Mouse (Mus musculus): Measurements from ENCODE around the gene Arhgap21. TPM values are rescaled to one million over a fixed set of nuclear protein-coding genes. Genes with fewer than 3 reads are reported as not detected.

The Arhgap21 gene
- polyA plus RNA-seq, 1 experiment from 2014 or later: 11.1 TPM

GRCm38 (mm10) chr2:20945596-20945995 is 23.1 kb downstream of the Arhgap21 start:
- 91% methylated on average over 5 of the region's 5 CpGs for WGBS
- no peak overlapping the region for H3K4me3 ChIP-seq (ENCODE audit: low read length)
- no peak overlapping the region for H3K27ac ChIP-seq (ENCODE audit: low read length)
- ATAC-seq (ENCODE audit: low read depth): no peak
- no peak overlapping the region for H3K4me2 ChIP-seq (ENCODE audit: low read depth, low read length)
- no peak overlapping the region for H3K9ac ChIP-seq (ENCODE audit: low read length)
- no peaks in the 10 kb centered on the region for H3K27me3 ChIP-seq (ENCODE audit: control insufficient read depth, insufficient read depth, low read depth, low read length)
- peaks cover 26% of the 10 kb centered on the region for H3K4me1 ChIP-seq (replicated peaks; ENCODE audit: control insufficient read depth, insufficient read depth, low read length)
- no peaks in the 10 kb centered on the region for H3K9me3 ChIP-seq (ENCODE audit: control insufficient read depth, low read length)
- H3K36me3 ChIP-seq (ENCODE audit: control insufficient read depth, insufficient read depth, low read length): no peaks in the 10 kb centered on the region

GRCm38 (mm10) chr2:20943730-20944454 is 24.8 kb downstream of the Arhgap21 start:
- no peak overlapping the region for H3K9ac ChIP-seq (ENCODE audit: low read length)
- H3K4me1 ChIP-seq (replicated peaks; ENCODE audit: control insufficient read depth, insufficient read depth, low read length): peaks cover 35% of the 10 kb centered on the region
- no peaks in the 10 kb centered on the region for H3K9me3 ChIP-seq (ENCODE audit: control insufficient read depth, low read length)
- no peak overlapping the region for H3K27ac ChIP-seq (ENCODE audit: low read length)
- H3K36me3 ChIP-seq (ENCODE audit: control insufficient read depth, insufficient read depth, low read length): no peaks in the 10 kb centered on the region
- H3K27me3 ChIP-seq (ENCODE audit: control insufficient read depth, insufficient read depth, low read depth, low read length): no peaks in the 10 kb centered on the region
- WGBS: 39% methylated on average over 7 of the region's 7 CpGs
- ATAC-seq (ENCODE audit: low read depth): no peak
- H3K4me3 ChIP-seq (ENCODE audit: low read length): no peak overlapping the region
- no peak overlapping the region for H3K4me2 ChIP-seq (ENCODE audit: low read depth, low read length)

- H3K27ac ChIP-seq (ENCODE audit: low read length): no peak overlapping the region
- no peaks in the 10 kb centered on the region for H3K36me3 ChIP-seq (ENCODE audit: control insufficient read depth, insufficient read depth, low read length)
- no peak overlapping the region for H3K4me2 ChIP-seq (ENCODE audit: low read depth, low read length)
- H3K9me3 ChIP-seq (ENCODE audit: control insufficient read depth, low read length): no peaks in the 10 kb centered on the region
- peaks cover 35% of the 10 kb centered on the region for H3K4me1 ChIP-seq (replicated peaks; ENCODE audit: control insufficient read depth, insufficient read depth, low read length)
- no peaks in the 10 kb centered on the region for H3K27me3 ChIP-seq (ENCODE audit: control insufficient read depth, insufficient read depth, low read depth, low read length)
- 9% methylated on average over 5 of the region's 5 CpGs for WGBS
- peak; percentile 57; the same call in 1 of the 2 replicates for ATAC-seq (ENCODE audit: low read depth)
- H3K4me3 ChIP-seq (ENCODE audit: low read length): no peak overlapping the region
- no peak overlapping the region for H3K9ac ChIP-seq (ENCODE audit: low read length)
These were observed 25.5 kb downstream of the Arhgap21 start for GRCm38 (mm10) chr2:20943222-20943621.

DNA sequence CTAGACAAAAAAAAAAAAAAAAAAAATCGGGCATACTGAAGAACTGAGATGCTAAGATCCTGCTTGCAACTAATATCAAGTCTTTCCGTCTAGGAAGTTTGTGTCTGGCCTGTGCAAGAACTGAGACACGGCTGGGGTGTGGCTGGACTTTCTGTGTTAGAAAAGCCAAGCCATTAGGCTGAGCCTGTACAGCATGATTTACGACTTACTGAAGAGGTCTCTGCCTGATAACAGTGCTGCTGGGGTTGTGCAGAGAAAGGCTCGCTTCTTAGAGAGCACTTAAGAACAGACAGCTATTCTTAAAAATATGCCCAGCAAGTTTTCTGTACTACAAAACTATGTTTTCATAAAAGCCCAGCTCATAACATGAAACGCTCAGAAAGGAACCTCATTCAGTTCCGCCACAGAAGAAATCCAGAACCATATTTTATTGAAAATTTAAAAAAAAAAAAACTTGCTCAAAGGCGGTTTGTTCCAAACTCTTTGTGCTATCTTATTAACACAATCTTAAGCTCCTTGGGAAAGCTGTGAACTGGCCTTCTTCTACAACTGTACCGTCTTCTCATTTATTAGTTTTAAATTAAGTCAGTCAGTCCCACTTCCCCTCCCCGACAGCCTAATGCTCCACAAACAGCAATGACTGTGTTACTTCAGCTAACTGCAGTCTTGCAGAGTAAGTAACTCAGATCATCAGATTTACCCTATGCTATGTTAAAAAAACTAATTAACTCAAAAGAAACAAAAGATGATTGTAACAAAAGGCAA is 26.1 kb downstream of the Arhgap21 start:
- Histone ChIP-seq H3K9ac (ENCODE audit: low read length) (no peak overlapping the region), H3K4me3 (ENCODE audit: low read length) (no peak overlapping the region), H3K27me3 (ENCODE audit: control insufficient read depth, insufficient read depth, low read depth, low read length) (no peaks in the 10 kb centered on the region), H3K36me3 (ENCODE audit: control insufficient read depth, insufficient read depth, low read length) (no peaks in the 10 kb centered on the region), H3K4me1 (replicated peaks; ENCODE audit: control insufficient read depth, insufficient read depth, low read length) (peaks cover 35% of the 10 kb centered on the region), H3K4me2 (ENCODE audit: low read depth, low read length) (no peak overlapping the region), H3K9me3 (ENCODE audit: control insufficient read depth, low read length) (no peaks in the 10 kb centered on the region), H3K27ac (ENCODE audit: low read length) (peak overlapping the region; percentile 16; the same call in 1 of the 2 replicates)
- 27% methylated on average over 10 of the region's 10 CpGs for WGBS
- peak; percentile 64 for ATAC-seq (ENCODE audit: low read depth)

DNA sequence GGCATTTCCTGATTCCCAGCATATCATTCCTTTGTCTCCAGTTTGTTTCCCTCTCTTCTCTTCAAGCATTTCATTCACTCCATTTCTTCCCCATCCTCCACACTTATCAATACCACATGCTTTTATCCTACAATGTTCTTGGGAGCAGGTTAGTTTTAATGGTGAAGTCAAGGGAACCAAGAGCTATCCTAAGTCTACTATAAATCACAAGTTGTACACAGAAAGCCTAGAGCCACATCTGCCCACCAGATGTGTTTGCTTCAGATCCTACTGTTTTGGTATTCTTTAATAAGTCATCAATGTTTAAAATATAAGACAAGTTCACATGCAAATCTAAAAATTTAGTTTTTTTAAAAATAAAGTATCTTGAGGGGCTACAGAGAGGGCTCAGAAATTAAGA is 27.6 kb downstream of the Arhgap21 start:
- Histone ChIP-seq H3K4me1 (replicated peaks; ENCODE audit: control insufficient read depth, insufficient read depth, low read length) (peaks cover 33% of the 10 kb centered on the region), H3K27me3 (ENCODE audit: control insufficient read depth, insufficient read depth, low read depth, low read length) (no peaks in the 10 kb centered on the region), H3K27ac (ENCODE audit: low read length) (no peak overlapping the region), H3K9ac (ENCODE audit: low read length) (no peak overlapping the region), H3K4me3 (ENCODE audit: low read length) (no peak overlapping the region), H3K4me2 (ENCODE audit: low read depth, low read length) (no peak overlapping the region), H3K36me3 (ENCODE audit: control insufficient read depth, insufficient read depth, low read length) (no peaks in the 10 kb centered on the region), H3K9me3 (ENCODE audit: control insufficient read depth, low read length) (no peaks in the 10 kb centered on the region)
- ATAC-seq (ENCODE audit: low read depth): no peak

- peaks cover 33% of the 10 kb centered on the region for H3K4me1 ChIP-seq (replicated peaks; ENCODE audit: control insufficient read depth, insufficient read depth, low read length)
- 63% methylated on average over 3 of the region's 3 CpGs for WGBS
- no peaks in the 10 kb centered on the region for H3K27me3 ChIP-seq (ENCODE audit: control insufficient read depth, insufficient read depth, low read depth, low read length)
- no peaks in the 10 kb centered on the region for H3K36me3 ChIP-seq (ENCODE audit: control insufficient read depth, insufficient read depth, low read length)
- H3K9ac ChIP-seq (ENCODE audit: low read length): no peak overlapping the region
- H3K4me2 ChIP-seq (ENCODE audit: low read depth, low read length): no peak overlapping the region
- no peak overlapping the region for H3K27ac ChIP-seq (ENCODE audit: low read length)
- no peaks in the 10 kb centered on the region for H3K9me3 ChIP-seq (ENCODE audit: control insufficient read depth, low read length)
- H3K4me3 ChIP-seq (ENCODE audit: low read length): no peak overlapping the region
- no peak for ATAC-seq (ENCODE audit: low read depth)
These were observed 29.3 kb downstream of the Arhgap21 start for GRCm38 (mm10) chr2:20939367-20939766.

DNA sequence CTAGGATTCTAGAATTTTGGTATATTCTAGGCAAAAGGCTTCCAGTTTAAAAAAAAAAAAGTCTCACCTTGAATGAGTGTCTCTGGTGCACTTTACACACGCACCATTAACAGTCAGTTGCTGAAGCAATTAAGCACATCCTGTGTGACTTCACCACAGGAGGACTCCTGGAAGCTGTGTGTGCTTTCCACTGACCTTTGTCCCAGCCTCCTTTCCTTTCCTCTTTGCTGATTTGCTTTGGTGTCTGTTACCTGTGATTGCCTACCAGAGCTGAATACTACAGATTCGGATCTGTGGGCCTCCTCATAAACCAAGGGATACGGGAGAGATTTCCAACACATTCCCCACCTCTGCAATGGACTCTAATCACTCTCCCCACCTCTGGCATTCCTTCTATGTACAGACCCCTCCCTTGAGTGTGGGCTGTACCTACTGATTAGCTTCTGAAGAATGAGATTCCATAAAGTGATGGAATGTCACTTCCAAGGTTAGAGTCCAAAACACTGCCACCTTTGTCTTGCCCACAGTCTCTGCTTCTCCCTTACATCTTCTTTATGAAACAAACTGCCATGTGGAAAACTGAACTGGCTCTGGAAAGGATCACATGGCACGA is 32.0 kb downstream of the Arhgap21 start:
- peak overlapping the region; percentile 50 for H3K27ac ChIP-seq (ENCODE audit: low read length)
- ATAC-seq (ENCODE audit: low read depth): peak; percentile 60; the same call in 1 of the 2 replicates
- H3K36me3 ChIP-seq (ENCODE audit: control insufficient read depth, insufficient read depth, low read length): no peaks in the 10 kb centered on the region
- 58% methylated on average over 4 of the region's 4 CpGs for WGBS
- H3K9ac ChIP-seq (ENCODE audit: low read length): no peak overlapping the region
- no peak overlapping the region for H3K4me3 ChIP-seq (ENCODE audit: low read length)
- H3K27me3 ChIP-seq (ENCODE audit: control insufficient read depth, insufficient read depth, low read depth, low read length): no peaks in the 10 kb centered on the region
- H3K4me2 ChIP-seq (ENCODE audit: low read depth, low read length): no peak overlapping the region
- H3K4me1 ChIP-seq (replicated peaks; ENCODE audit: control insufficient read depth, insufficient read depth, low read length): peaks cover 14% of the 10 kb centered on the region
- H3K9me3 ChIP-seq (ENCODE audit: control insufficient read depth, low read length): no peaks in the 10 kb centered on the region

- no peak for ATAC-seq (ENCODE audit: low read depth)
- H3K4me2 ChIP-seq (ENCODE audit: low read depth, low read length): no peak overlapping the region
- no peaks in the 10 kb centered on the region for H3K36me3 ChIP-seq (ENCODE audit: control insufficient read depth, insufficient read depth, low read length)
- peaks cover 7% of the 10 kb centered on the region for H3K4me1 ChIP-seq (replicated peaks; ENCODE audit: control insufficient read depth, insufficient read depth, low read length)
- no peak overlapping the region for H3K4me3 ChIP-seq (ENCODE audit: low read length)
- H3K9me3 ChIP-seq (ENCODE audit: control insufficient read depth, low read length): no peaks in the 10 kb centered on the region
- no peak overlapping the region for H3K9ac ChIP-seq (ENCODE audit: low read length)
- 81% methylated on average over 9 of the region's 9 CpGs for WGBS
- no peak overlapping the region for H3K27ac ChIP-seq (ENCODE audit: low read length)
- H3K27me3 ChIP-seq (ENCODE audit: control insufficient read depth, insufficient read depth, low read depth, low read length): no peaks in the 10 kb centered on the region
These were observed 34.3 kb downstream of the Arhgap21 start for GRCm38 (mm10) chr2:20934406-20934805.

DNA sequence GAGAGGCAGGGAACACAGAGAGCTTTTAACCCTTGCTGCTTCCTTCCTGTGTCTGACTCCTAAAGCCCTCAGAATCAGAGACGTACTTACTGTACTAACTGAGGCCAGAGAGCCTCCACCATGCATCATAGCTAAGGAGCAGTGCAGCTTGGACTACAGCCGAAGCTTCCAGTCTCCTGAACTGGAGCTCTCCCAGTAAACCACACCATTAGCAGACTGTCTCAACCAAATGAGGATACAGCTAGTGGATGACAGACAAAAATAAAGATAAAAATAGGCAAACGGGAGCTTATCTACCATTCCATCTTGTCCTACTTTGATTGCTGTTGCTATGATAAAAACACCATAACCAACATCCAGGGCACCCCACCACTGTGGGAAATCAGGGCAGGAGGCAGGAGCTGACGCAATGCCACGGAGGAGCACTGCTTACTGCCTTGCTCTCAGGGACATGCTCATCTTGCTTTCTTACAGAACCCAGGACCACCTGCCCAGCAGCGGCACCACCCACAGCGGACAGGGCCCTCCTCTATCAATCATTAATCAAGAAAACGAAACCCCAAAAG is 35.9 kb downstream of the Arhgap21 start:
- Histone ChIP-seq H3K4me2 (ENCODE audit: low read depth, low read length) (no peak overlapping the region), H3K36me3 (ENCODE audit: control insufficient read depth, insufficient read depth, low read length) (no peaks in the 10 kb centered on the region), H3K9ac (ENCODE audit: low read length) (no peak overlapping the region), H3K27ac (ENCODE audit: low read length) (no peak overlapping the region), H3K4me3 (ENCODE audit: low read length) (no peak overlapping the region), H3K9me3 (ENCODE audit: control insufficient read depth, low read length) (no peaks in the 10 kb centered on the region), H3K4me1 (replicated peaks; ENCODE audit: control insufficient read depth, insufficient read depth, low read length) (peaks cover 3% of the 10 kb centered on the region; the same call in 1 of the 2 replicates), H3K27me3 (ENCODE audit: control insufficient read depth, insufficient read depth, low read depth, low read length) (no peaks in the 10 kb centered on the region)
- no peak for ATAC-seq (ENCODE audit: low read depth)
- 67% methylated on average over 8 of the region's 8 CpGs for WGBS
